Mouse (Mus musculus): Measurements from ENCODE around the gene Zfp985.
"Not testable (repeated sequence)": the region's sequence is repeated elsewhere in the genome, so short reads cannot be mapped to it uniquely, and the experiment has no call there.

DNA sequence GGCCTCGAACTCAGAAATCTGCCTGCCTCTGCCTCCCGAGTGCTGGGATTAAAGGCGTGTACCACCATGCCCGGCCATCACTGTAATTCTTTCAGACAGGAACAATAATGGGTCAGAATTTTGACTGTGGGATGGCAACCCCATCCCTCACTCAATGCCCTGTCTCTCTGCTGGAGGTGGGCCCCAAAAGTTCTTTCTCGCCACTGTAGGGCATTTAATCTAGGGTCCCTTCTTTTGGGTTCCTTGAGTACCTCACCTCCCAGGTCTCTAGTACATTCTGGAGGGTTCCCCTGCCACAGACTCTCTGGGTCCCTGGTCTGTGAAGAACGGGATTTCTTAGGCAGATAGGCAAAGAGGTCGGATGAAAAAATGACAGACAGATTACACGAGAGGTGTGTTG lies 18.1 kb downstream of the Zfp985 start:
- TF ChIP-seq CTCF (IDR thresholded peaks at IDR 0.05; ENCODE audit: extremely low read depth, insufficient read depth, insufficient read length, insufficient replicate concordance); POLR2A (IDR thresholded peaks at IDR 0.05; ENCODE audit: low read depth, low read length): not testable (repeated sequence)

All from spleen, adult 2 months (tissue).